Mouse (Mus musculus): ENCODE results near the gene Calcb.

The Calcb gene

DNA sequence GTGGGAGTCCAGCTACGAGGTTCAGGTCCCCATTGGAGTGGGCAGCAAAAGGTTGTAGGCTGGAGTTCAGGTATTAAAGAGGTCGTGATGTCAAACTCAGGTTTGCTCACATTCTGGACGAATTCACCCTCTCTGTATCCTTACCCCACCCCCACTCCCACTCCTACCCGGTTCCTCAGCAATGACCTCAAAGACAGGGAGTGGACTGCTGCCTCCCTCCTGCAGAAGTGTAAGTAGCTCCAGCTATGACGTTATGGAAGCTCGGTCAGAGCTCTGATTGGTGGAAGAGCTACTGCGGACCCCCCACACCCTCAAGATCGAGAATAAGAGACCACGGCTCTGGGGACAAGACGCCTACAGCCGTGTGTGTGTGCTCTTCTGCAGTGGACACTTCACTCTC lies at the start of gene Calcb:
Gene Calcb, plus strand, starts transcription at position 344 of the 400 bp plus-strand sequence.
- DNase-seq, result no peak

- no peak for DNase-seq
Observed at GRCm38 (mm10) chr7:114671405-114671804, 47.0 kb upstream of the Calcb start.

DNA sequence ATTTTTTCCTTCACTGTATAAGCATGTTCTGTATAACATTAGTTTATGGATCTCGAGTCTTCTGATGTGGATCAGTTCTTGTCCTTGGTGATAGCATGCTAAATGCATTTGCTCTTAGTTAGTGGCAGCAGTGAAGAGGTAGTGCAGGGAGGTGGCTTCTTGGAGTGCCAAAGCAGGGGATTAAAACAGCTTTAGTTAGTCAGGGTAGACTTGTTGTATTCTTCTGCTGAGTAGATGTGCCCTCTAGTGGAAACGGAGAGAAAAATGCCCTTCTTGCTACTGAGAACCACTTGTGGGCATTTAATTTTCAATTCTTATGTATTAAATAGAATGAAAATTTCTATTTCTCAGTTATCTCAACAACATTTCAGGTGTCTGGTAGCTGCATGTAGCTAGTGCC lies 45.7 kb upstream of the Calcb start:
- DNase-seq, result peak; percentile 24 to 52

GRCm38 (mm10) chr7:114692339-114692738 lies 26.1 kb upstream of the Calcb start:
- DNase-seq, result peak; percentile 16 to 17

DNA sequence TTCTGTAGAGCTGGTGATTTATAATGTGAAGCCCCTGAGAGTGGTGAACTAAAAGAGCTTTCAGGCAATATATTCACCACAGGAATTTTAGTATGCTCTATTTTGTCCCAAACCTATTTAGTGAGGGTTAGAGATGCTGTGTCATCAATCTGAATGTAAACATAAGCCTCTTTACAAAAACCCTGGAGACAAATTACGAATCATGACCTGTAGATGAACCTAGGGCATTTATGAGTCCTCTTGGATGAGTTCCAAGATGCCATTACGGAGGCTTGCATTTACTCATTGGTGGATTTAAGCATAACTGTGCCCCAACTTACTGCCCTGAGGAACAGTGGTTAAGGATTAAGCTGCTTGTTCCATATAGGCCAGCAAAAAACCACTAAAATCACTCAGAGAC lies 17.6 kb upstream of the Calcb start:
- DNase-seq, result no peak

- no peak for DNase-seq
Observed at GRCm38 (mm10) chr7:114706716-114707115, 11.7 kb upstream of the Calcb start.

- DNase-seq, result no peak
Observed at GRCm38 (mm10) chr7:114707398-114707797, 11.0 kb upstream of the Calcb start.

DNA sequence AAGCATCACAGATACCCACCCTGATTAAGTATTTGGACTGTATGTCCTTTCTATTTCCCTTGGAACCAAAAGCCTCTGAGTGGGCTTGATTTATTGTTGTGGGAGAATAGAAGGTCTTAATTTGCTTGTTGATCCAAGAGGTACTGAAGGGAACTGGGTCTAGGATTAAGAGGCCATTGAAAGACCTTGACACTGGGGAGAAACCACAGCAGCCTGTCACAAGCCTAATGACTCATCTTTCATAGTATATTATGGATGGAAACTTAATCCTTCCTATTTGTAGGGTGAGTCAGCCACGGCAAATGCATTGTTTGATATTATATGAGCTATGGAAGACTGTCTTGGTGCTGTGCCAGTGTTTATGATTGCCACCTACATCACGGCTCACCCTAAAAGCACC lies 8.0 kb upstream of the Calcb start:
- no peak for DNase-seq

- DNase-seq, result no peak
Observed at GRCm38 (mm10) chr7:114712523-114712922, 5.9 kb upstream of the Calcb start.

GRCm38 (mm10) chr7:114719381-114720131 lies 1.1 kb downstream of the Calcb start:
- peak; percentile 67 for DNase-seq

GRCm38 (mm10) chr7:114729696-114730095 lies 11.3 kb downstream of the Calcb start:
- DNase-seq, result peak; percentile 43 to 55

DNA sequence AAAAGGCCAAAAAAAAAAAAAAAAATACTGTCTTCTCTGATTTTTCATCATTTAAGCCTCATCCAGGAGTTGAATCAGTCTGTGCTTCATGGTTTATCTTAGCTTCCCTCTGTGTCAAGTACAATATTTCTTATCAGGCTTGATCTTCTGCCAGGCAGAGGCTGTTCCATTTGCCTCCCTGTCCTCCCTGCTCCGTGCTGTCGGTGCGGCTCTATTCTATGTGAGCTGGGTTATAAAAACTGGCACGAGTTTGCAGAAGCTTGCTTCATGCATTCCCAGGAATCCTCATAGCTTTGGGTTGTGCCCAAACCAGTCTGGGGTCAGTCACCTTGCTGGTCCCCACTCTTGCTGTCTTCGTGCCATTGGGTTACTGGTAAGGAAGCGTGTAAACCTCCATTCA lies 12.7 kb downstream of the Calcb start:
- DNase-seq, result no peak

- DNase-seq, result peak; percentile 30 to 45
Observed at GRCm38 (mm10) chr7:114731700-114732099, 13.3 kb downstream of the Calcb start.

GRCm38 (mm10) chr7:114736256-114736655 lies 17.8 kb downstream of the Calcb start:
- DNase-seq, result no peak

GRCm38 (mm10) chr7:114738166-114738565 lies 19.7 kb downstream of the Calcb start:
- no peak for DNase-seq

- peak; percentile 38 to 49 for DNase-seq
Observed at GRCm38 (mm10) chr7:114740360-114741165, 22.1 kb downstream of the Calcb start.

- DNase-seq, result no peak
Observed at GRCm38 (mm10) chr7:114743022-114743780, 24.8 kb downstream of the Calcb start, which contains the start of gene Insc. Insc (plus strand) TSS chr7:114743694.

GRCm38 (mm10) chr7:114744639-114745245 lies 26.3 kb downstream of the Calcb start:
- DNase-seq, result peak in 1 of 2 experiments; percentile 16

DNA sequence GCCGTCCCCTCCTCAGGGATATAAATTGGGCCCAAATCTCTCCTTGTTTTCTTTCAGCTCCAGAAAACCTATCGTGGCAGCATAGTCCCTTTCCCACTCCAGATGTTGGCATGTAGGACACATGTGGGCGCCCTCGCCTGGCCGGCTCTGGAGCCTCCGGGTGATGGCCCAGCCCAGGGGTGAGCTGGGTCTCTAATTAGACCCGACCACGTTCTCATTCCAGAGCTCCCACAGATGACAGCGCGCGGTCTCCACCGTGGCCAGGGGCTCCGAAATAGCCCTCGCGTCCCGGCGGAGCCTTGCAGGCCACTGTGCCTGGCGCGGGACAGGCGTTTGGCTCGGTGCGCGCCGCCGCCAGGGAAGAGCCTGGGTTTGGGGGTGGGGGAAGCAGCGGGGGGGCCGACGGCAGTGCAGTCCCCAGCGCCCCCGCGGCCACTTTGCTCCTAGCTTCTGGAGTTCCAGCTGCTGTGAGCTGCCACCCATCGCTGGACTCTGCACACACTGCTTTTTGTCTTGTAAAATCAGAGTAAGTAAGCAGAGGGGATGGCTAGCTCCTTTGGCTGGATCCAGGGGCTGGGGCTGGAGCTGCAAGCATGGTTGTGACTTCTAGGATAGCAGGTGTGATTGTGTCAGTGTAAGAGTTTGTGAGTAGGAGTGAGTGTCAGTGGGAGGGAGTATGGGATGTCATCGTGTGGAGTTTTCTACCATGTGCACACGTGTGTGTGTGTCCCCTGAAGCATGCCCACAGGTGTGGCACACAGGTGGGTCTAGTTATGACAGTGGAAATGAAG lies 27.2 kb downstream of the Calcb start:
- DNase-seq, result peak in 1 of 2 experiments; percentile 28

- DNase-seq, result no peak
Observed at GRCm38 (mm10) chr7:114747596-114747995, 29.2 kb downstream of the Calcb start.

DNA sequence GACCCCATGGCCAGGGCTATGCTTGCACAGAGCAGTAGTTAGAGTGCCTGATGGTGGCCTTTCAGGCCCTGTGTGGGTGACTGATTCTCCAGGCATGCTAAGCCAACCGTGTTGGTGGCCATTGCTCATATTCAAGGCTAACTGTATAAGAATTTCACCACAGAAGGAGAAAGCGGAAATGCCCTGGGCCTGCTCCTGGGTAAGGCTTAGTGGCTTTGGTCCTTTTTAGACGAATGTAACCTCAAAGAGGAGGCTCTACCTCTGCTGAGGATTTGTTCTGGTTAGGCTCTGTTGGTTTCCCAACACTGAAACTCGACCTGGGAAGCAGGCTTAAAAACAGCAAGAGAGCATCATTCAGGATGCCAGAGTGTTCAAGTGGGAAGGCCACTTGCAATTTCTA lies 29.8 kb downstream of the Calcb start:
- no peak for DNase-seq

GRCm38 (mm10) chr7:114753471-114753870 lies 35.0 kb downstream of the Calcb start:
- DNase-seq, result peak; percentile 72 to 75

Measured in cerebellum, postnatal 10 days (tissue).